Mouse (Mus musculus) megakaryocyte-erythroid progenitor cell, adult 5-6 weeks (primary cell): ENCODE results near the gene Sptb. TPM values are rescaled to one million over a fixed set of nuclear protein-coding genes. Genes with fewer than 3 reads are reported as not detected.

Experiments
- ATAC-seq: replicated peaks from 2 replicates; pipeline ENCODE4 v1.8.0; 2016; ENCODE audit warnings: mild to moderate bottlenecking, inconsistent platforms; ENCODE audit not compliant: severe bottlenecking, poor library complexity, low FRiP score, low TSS enrichment
- total RNA-seq, 2 experiments: library from RNA; stranded (forward) in 1 of 2; stranded (reverse) in 1 of 2; fragments of 200-1000, 215-1000 nt in 1 of 2; fragments of >200 nt in 1 of 2; fragmentation: Nextera tagmentation in 1 of 2; gene quantifications; 2 replicates each; pipeline ENCODE4 v1.2.3; 2014 to 2017

Sptb gene
- total RNA-seq, 2 experiments from 2014 or later = 40.8 to 45.2 TPM

- ATAC-seq = no peak
These were observed 95.3 kb downstream of the Sptb start for GRCm38 (mm10) chr12:76614868-76615579.

- no peak for ATAC-seq
These were observed 97.7 kb downstream of the Sptb start for GRCm38 (mm10) chr12:76612621-76613020.

- no peak for ATAC-seq
These were observed 101.3 kb downstream of the Sptb start for GRCm38 (mm10) chr12:76608997-76609565.

- no peak for ATAC-seq
These were observed 102.1 kb downstream of the Sptb start for GRCm38 (mm10) chr12:76608241-76608640.

GRCm38 (mm10) chr12:76605837-76606236 is 104.5 kb downstream of the Sptb start:
- ATAC-seq = no peak

- ATAC-seq = no peak
These were observed 105.8 kb downstream of the Sptb start for GRCm38 (mm10) chr12:76604546-76604945.

GRCm38 (mm10) chr12:76603779-76604178 is 106.6 kb downstream of the Sptb start:
- no peak for ATAC-seq

- no peak for ATAC-seq
These were observed 112.0 kb downstream of the Sptb start for GRCm38 (mm10) chr12:76598196-76598928.

GRCm38 (mm10) chr12:76597577-76598100 is 112.7 kb downstream of the Sptb start:
- no peak for ATAC-seq

- ATAC-seq = peak; percentile 38
These were observed 113.9 kb downstream of the Sptb start for GRCm38 (mm10) chr12:76596292-76597023.

- ATAC-seq = no peak
These were observed 114.5 kb downstream of the Sptb start for GRCm38 (mm10) chr12:76595830-76596229.

- ATAC-seq = no peak; the same call in 1 of the 2 replicates
These were observed 115.8 kb downstream of the Sptb start for GRCm38 (mm10) chr12:76594556-76594955.

- ATAC-seq = peak; percentile 88
These were observed 116.5 kb downstream of the Sptb start for GRCm38 (mm10) chr12:76593839-76594322.

- ATAC-seq = no peak
These were observed 117.1 kb downstream of the Sptb start for GRCm38 (mm10) chr12:76593254-76593653.

GRCm38 (mm10) chr12:76592213-76592612 is 118.1 kb downstream of the Sptb start:
- no peak for ATAC-seq

- no peak for ATAC-seq
These were observed 119.3 kb downstream of the Sptb start for GRCm38 (mm10) chr12:76591037-76591436.

- ATAC-seq = no peak
These were observed 120.8 kb downstream of the Sptb start for GRCm38 (mm10) chr12:76589531-76589930.

GRCm38 (mm10) chr12:76587357-76587756 is 123.0 kb downstream of the Sptb start:
- no peak for ATAC-seq

GRCm38 (mm10) chr12:76585028-76585427 is 125.3 kb downstream of the Sptb start:
- 0 out of 2 replicates have a peak, but pooled peaks have one; percentile 15 for ATAC-seq
